Mouse (Mus musculus) heart, embryonic 11.5 days (tissue): ENCODE measurements around the gene Asb9. TPM values are rescaled to one million over a fixed set of nuclear protein-coding genes. Genes with fewer than 3 reads are reported as not detected.

Experiments used
- ATAC-seq: fragments of 200-750 bp; cut with Nextera tagmentation; replicated peaks from 2 replicates; pipeline ENCODE4 v1.8.0; 2017; ENCODE audit warnings: moderate library complexity; ENCODE audit not compliant: insufficient number of reproducible peaks, low FRiP score, low TSS enrichment
- H3K27ac ChIP-seq: fragments of 300-500 bp; sonication (generic); 2 replicates; pipeline ENCODE4 v1.5.1; 2014; ENCODE audit warnings: mild to moderate bottlenecking, low read depth, low read length
- H3K27me3 ChIP-seq: fragments of 300-500 bp; sonication (generic); 2 replicates; pipeline ENCODE4 v1.6.1; 2014; ENCODE audit warnings: mild to moderate bottlenecking, low read length, mixed read lengths; ENCODE audit not compliant: control insufficient read depth, insufficient read depth
- H3K36me3 ChIP-seq: fragments of 300-500 bp; sonication (generic); 2 replicates; pipeline ENCODE4 v1.6.1; 2014; ENCODE audit warnings: mild to moderate bottlenecking, low read length, moderate library complexity, mixed read lengths; ENCODE audit not compliant: control insufficient read depth, insufficient read depth
- H3K4me1 ChIP-seq: fragments of 300-500 bp; sonication (generic); 2 replicates; pipeline ENCODE4 v1.6.1; 2014; ENCODE audit warnings: low read length; ENCODE audit not compliant: control insufficient read depth, insufficient read depth
- H3K4me2 ChIP-seq: fragments of 300-500 bp; sonication (generic); 2 replicates; pipeline ENCODE4 v1.6.1; 2014; ENCODE audit warnings: mild to moderate bottlenecking, moderate library complexity
- H3K4me3 ChIP-seq: fragments of 300-500 bp; sonication (generic); 2 replicates; pipeline ENCODE4 v1.5.1; 2014; ENCODE audit warnings: low read depth, low read length
- H3K9ac ChIP-seq: fragments of 300-500 bp; sonication (generic); 2 replicates; pipeline ENCODE4 v1.6.1; 2014; ENCODE audit warnings: mild to moderate bottlenecking, low read depth, low read length, moderate library complexity
- H3K9me3 ChIP-seq: fragments of 300-500 bp; sonication (generic); replicated peaks from 2 replicates; pipeline ENCODE4 v1.6.1; 2016; ENCODE audit warnings: low read length; ENCODE audit not compliant: control insufficient read depth
- WGBS: fragments of 180-500 bp; shearing (Covaris S2); extraction: QIAGEN DNeasy Blood & Tissue Kit; methylation state at CpG from one replicate; pipeline ENCODE4 v1.1.7; 2014; ENCODE audit not compliant: insufficient replicate concordance; 5-methylcytosine and 5-hydroxymethylcytosine counted together
- polyA plus RNA-seq: library from polyadenylated mRNA; unstranded; fragments of >200 nt; fragmentation: Nextera tagmentation; extraction: Ambion mirVana; gene quantifications from 2 replicates; pipeline ENCODE4 v1.2.1, GENCODE M21; 2014

Gene Asb9
- polyA plus RNA-seq = 0.14 TPM in 1 of 2 replicates, not detected in the other

GRCm38 (mm10) chrX:164505709-164506498, at the start of gene Asb9:
TSS of gene Asb9 (plus strand) at chrX:164506327.
- H3K36me3 ChIP-seq = no peaks in the 10 kb centered on the region
- H3K4me1 ChIP-seq = no peaks in the 10 kb centered on the region
- H3K27me3 ChIP-seq = no peaks in the 10 kb centered on the region
- H3K27ac ChIP-seq = no peak within 1 kb of the TSS
- H3K9me3 ChIP-seq = no peaks in the 10 kb centered on the region
- H3K4me3 ChIP-seq = no peak within 1 kb of the TSS
- H3K9ac ChIP-seq = no peak within 1 kb of the TSS
- WGBS = 66% methylated on average over 10 of the region's 10 CpGs
- ATAC-seq = no peak
- H3K4me2 ChIP-seq = no peak within 1 kb of the TSS

DNA sequence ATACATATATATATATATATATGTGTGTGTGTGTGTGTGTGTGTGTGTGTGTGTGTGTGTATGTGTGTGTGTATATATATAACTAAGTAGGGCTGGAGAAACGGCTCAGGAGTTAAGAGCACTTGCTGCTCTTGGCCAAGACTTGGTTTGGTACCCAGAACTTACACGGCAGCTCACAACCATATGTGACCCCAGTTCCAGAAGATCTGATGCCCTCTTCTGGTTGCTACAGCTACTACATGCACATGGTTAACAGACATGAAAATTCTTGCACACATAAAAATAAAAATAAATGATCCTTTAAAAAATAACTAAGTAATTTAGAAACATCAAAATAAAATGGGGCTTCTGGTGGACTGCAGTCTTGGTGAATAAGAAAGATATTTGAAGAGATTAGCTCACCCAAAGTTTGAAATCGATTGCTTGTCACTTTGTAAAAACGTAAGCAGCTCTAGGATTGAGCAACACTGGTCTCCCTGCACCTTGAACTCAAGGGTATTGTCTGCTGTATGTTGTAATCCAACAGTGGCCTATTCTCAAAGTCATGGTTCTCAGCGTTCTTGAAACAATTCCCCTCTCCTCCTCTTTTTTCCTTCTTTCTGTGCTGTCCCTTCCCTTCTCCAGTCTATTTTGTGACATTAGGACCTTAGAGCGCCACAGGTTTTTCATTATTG, 46.8 kb upstream of the Asb9 start:
- no peaks in the 10 kb centered on the region for H3K4me1 ChIP-seq
- no peak overlapping the region for H3K4me2 ChIP-seq
- H3K27ac ChIP-seq = no peak overlapping the region
- no peak overlapping the region for H3K9ac ChIP-seq
- H3K4me3 ChIP-seq = no peak overlapping the region
- no peaks in the 10 kb centered on the region for H3K36me3 ChIP-seq
- no peaks in the 10 kb centered on the region; the same call in 1 of the 2 replicates for H3K27me3 ChIP-seq
- ATAC-seq = no peak
- WGBS = 72% methylated on average over 6 of the region's 6 CpGs
- H3K9me3 ChIP-seq = no peaks in the 10 kb centered on the region

- ATAC-seq = no peak
- no peak overlapping the region for H3K4me2 ChIP-seq
- H3K4me3 ChIP-seq = no peak overlapping the region
- H3K9me3 ChIP-seq = no peaks in the 10 kb centered on the region
- no peaks in the 10 kb centered on the region for H3K27me3 ChIP-seq
- no peak overlapping the region for H3K9ac ChIP-seq
- no peak overlapping the region for H3K27ac ChIP-seq
- WGBS = 61% methylated on average over 2 of the region's 2 CpGs
- no peaks in the 10 kb centered on the region for H3K36me3 ChIP-seq
- H3K4me1 ChIP-seq = no peaks in the 10 kb centered on the region
These were observed 3.9 kb upstream of the Asb9 start for GRCm38 (mm10) chrX:164502258-164502657.

GRCm38 (mm10) chrX:164507068-164507467, 941 bp downstream of the Asb9 start:
- H3K27me3 ChIP-seq = no peaks in the 10 kb centered on the region
- no peaks in the 10 kb centered on the region for H3K9me3 ChIP-seq
- WGBS = 75% methylated on average over 4 of the region's 4 CpGs
- H3K4me1 ChIP-seq = no peaks in the 10 kb centered on the region
- H3K4me3 ChIP-seq = no peak overlapping the region
- H3K4me2 ChIP-seq = no peak overlapping the region
- H3K9ac ChIP-seq = no peak overlapping the region
- ATAC-seq = no peak
- no peaks in the 10 kb centered on the region for H3K36me3 ChIP-seq
- no peak overlapping the region for H3K27ac ChIP-seq

DNA sequence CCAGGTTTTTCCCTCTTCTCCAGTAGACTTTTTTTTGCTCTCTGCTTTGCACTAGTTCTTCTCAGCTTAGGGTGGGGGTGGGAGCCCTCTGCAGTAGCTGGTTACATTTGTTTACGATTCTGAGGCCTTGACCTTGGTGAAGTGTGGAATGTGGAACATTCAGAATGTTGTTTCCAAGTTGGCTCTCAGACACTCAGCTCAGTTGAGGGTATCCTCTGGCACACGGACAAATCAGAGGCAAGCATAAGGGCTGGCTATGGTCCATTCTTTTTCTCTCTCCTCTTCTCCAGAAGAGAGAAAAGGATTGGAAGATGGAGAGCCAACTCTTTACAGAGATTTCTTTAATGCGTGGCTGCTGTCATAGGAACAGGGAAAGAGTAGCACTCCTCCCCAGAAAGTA, 2.6 kb downstream of the Asb9 start:
- no peaks in the 10 kb centered on the region for H3K36me3 ChIP-seq
- WGBS = 40% methylated on average over 3 of the region's 3 CpGs

DNA sequence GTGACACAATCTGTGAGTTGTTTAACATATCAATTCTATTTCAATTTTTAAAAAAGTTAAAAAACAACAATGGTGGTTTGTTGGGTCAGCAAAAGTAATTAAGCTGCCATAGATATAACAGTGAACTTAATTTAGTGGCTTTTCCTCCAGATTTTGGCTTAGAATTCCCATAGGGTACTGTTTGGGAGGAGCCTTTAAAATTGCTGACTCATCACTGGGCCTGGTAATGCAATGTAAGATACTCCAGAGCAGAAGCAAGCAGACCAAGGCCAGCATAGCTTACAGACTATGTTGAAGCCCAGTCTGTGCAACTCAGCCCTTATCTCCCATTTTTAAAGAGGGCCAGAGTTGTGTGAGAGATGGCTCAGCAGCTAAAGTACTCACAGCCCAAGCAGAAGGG, 16.0 kb downstream of the Asb9 start:
- H3K27ac ChIP-seq = no peak overlapping the region
- H3K4me3 ChIP-seq = no peak overlapping the region
- no peaks in the 10 kb centered on the region for H3K36me3 ChIP-seq
- no peaks in the 10 kb centered on the region for H3K9me3 ChIP-seq
- H3K4me2 ChIP-seq = no peak overlapping the region
- no peaks in the 10 kb centered on the region for H3K27me3 ChIP-seq
- no peak overlapping the region for H3K9ac ChIP-seq
- no peak for ATAC-seq
- H3K4me1 ChIP-seq = no peaks in the 10 kb centered on the region

More for the DNA sequence above, 2.6 kb downstream of the Asb9 start:
- no peaks in the 10 kb centered on the region for H3K27me3 ChIP-seq
- ATAC-seq = no peak
- no peak overlapping the region for H3K27ac ChIP-seq
- no peak overlapping the region for H3K9ac ChIP-seq
- H3K4me2 ChIP-seq = no peak overlapping the region
- H3K4me1 ChIP-seq = no peaks in the 10 kb centered on the region
- H3K4me3 ChIP-seq = no peak overlapping the region
- H3K9me3 ChIP-seq = no peaks in the 10 kb centered on the region

- no peak for ATAC-seq
- H3K4me1 ChIP-seq = no peaks in the 10 kb centered on the region
- H3K4me3 ChIP-seq = no peak overlapping the region
- no peaks in the 10 kb centered on the region for H3K27me3 ChIP-seq
- no peak overlapping the region for H3K4me2 ChIP-seq
- no peaks in the 10 kb centered on the region for H3K9me3 ChIP-seq
- H3K9ac ChIP-seq = no peak overlapping the region
- H3K36me3 ChIP-seq = no peaks in the 10 kb centered on the region
- 4% methylated on average over 1 of the region's 1 CpGs for WGBS
- no peak overlapping the region for H3K27ac ChIP-seq
These were observed 20.4 kb downstream of the Asb9 start for GRCm38 (mm10) chrX:164526566-164526965.

- WGBS = 43% methylated on average over 11 of the region's 11 CpGs
- H3K9ac ChIP-seq = no peak overlapping the region
These were observed 35.5 kb downstream of the Asb9 start for GRCm38 (mm10) chrX:164541436-164542317.

More at GRCm38 (mm10) chrX:164541436-164542317, 35.5 kb downstream of the Asb9 start:
- Histone ChIP-seq H3K27me3 (no peaks in the 10 kb centered on the region), H3K4me2 (no peak overlapping the region), H3K4me3 (no peak overlapping the region), H3K27ac (no peak overlapping the region), H3K36me3 (no peaks in the 10 kb centered on the region), H3K9me3 (no peaks in the 10 kb centered on the region), H3K4me1 (no peaks in the 10 kb centered on the region)
- ATAC-seq = no peak
